Mouse (Mus musculus) layer of hippocampus, postnatal 25 days (tissue): Measurements from ENCODE around the gene Necab2. TPM values are rescaled to one million over a fixed set of nuclear protein-coding genes. Genes with fewer than 3 reads are reported as not detected.

Experiments
- DNase-seq, 2 experiments: peaks; one replicate each; pipeline ENCODE4 v3.0.0; 2022; ENCODE audit warnings: mixed read lengths in 2 of 2, low spot score in 1 of 2; ENCODE audit errors: extremely low spot score in 1 of 2
- total RNA-seq, 2 experiments: library from RNA; stranded (reverse); gene quantifications; 2 replicates each; pipeline ENCODE4 v1.2.3; 2021

Necab2 gene
- total RNA-seq, 2 experiments from 2014 or later, result 101 to 115 TPM

- DNase-seq, result no peak
Observed at GRCm38 (mm10) chr8:119511722-119512121, 65.2 kb downstream of the Necab2 start.

- no peak for DNase-seq
Observed at GRCm38 (mm10) chr8:119513405-119513804, 66.9 kb downstream of the Necab2 start.

GRCm38 (mm10) chr8:119514940-119515339 is 68.4 kb downstream of the Necab2 start:
- no peak for DNase-seq

GRCm38 (mm10) chr8:119515767-119516166 is 69.2 kb downstream of the Necab2 start:
- no peak for DNase-seq

- no peak for DNase-seq
Observed at GRCm38 (mm10) chr8:119516674-119517073, 70.2 kb downstream of the Necab2 start.

- DNase-seq, result no peak
Observed at GRCm38 (mm10) chr8:119520102-119520501, 73.6 kb downstream of the Necab2 start.

Other genes starting within 250 kb of the Necab2 start
- gene Hsbp1, start 102.2 kb upstream of the Necab2 start, total RNA-seq, result 100 to 1,000 TPM; 364 to 405 TPM
- 10 to 100 TPM; 28.7 to 30.0 TPM for gene Mlycd, start 51.8 kb upstream of the Necab2 start, total RNA-seq
- gene Osgin1, start 12.6 kb upstream of the Necab2 start, total RNA-seq, result under 1 TPM; 0.42 to 0.49 TPM
- gene Slc38a8, start 55.0 kb downstream of the Necab2 start, total RNA-seq, result under 1 TPM; 0.23 to 0.44 TPM
- 10 to 100 TPM; 69.2 to 78.8 TPM for gene Mbtps1, start 112.0 kb downstream of the Necab2 start, total RNA-seq
- gene Hsdl1, start 128.5 kb downstream of the Necab2 start, total RNA-seq, result 10 to 100 TPM; 42.8 to 46.7 TPM
- under 1 TPM; 0.12 to 0.22 TPM for gene Dnaaf1, start 128.5 kb downstream of the Necab2 start, total RNA-seq
- gene Taf1c, start 158.5 kb downstream of the Necab2 start, total RNA-seq, result 10 to 100 TPM; 10.5 to 11.1 TPM
- under 1 TPM in 1 of 2 experiments, not detected in 1; 0.39 TPM for gene Adad2, start 166.0 kb downstream of the Necab2 start, total RNA-seq
- 1 to 10 TPM; 3.4 to 4.6 TPM for gene Kcng4, start 189.0 kb downstream of the Necab2 start, total RNA-seq
- gene Wfdc1, start 219.6 kb downstream of the Necab2 start, total RNA-seq, result 1 to 10 TPM; 6.6 to 8.4 TPM